Mouse (Mus musculus) neural tube, embryonic 12.5 days (tissue): ENCODE results near the gene Sectm1b. TPM values are rescaled to one million over a fixed set of nuclear protein-coding genes. Genes with fewer than 3 reads are reported as not detected.
"Not testable (repeated sequence)": the region's sequence is repeated elsewhere in the genome, so short reads cannot be mapped to it uniquely, and the experiment has no call there.

ENCODE experiments used
- ATAC-seq: fragments of 200-750 bp; cut with Nextera tagmentation; 2 replicates; pipeline ENCODE4 v1.8.0; 2017; ENCODE audit warnings: low read depth, mild to moderate bottlenecking, moderate TSS enrichment, moderate library complexity; ENCODE audit not compliant: low FRiP score
- H3K27ac ChIP-seq: fragments of 300-500 bp; sonication (generic); 2 replicates; pipeline ENCODE4 v1.5.1; 2016
- H3K27me3 ChIP-seq: fragments of 300-500 bp; sonication (generic); replicated peaks from 2 replicates; pipeline ENCODE4 v1.6.1; 2016; ENCODE audit warnings: mild to moderate bottlenecking
- H3K36me3 ChIP-seq: fragments of 300-500 bp; sonication (generic); 2 replicates; pipeline ENCODE4 v1.6.1; 2016; ENCODE audit warnings: mild to moderate bottlenecking
- H3K4me1 ChIP-seq: fragments of 300-500 bp; sonication (generic); 2 replicates; pipeline ENCODE4 v1.6.1; 2016
- H3K4me2 ChIP-seq: fragments of 300-500 bp; sonication (generic); replicated peaks from 2 replicates; pipeline ENCODE4 v1.6.1; 2016; ENCODE audit warnings: mild to moderate bottlenecking
- H3K4me3 ChIP-seq: fragments of 300-500 bp; sonication (generic); 2 replicates; pipeline ENCODE4 v1.5.1; 2016
- H3K9ac ChIP-seq: fragments of 300-500 bp; sonication (generic); 2 replicates; pipeline ENCODE4 v1.6.1; 2016; ENCODE audit warnings: mild to moderate bottlenecking
- H3K9me3 ChIP-seq: fragments of 300-500 bp; sonication (generic); 2 replicates; pipeline ENCODE4 v1.6.1; 2016; ENCODE audit warnings: mild to moderate bottlenecking
- WGBS: fragments of 180-500 bp; shearing (Covaris S2); methylation state at CpG from one replicate; pipeline ENCODE4 v1.1.7; 2016; 5-methylcytosine and 5-hydroxymethylcytosine counted together
- polyA plus RNA-seq: library from polyadenylated mRNA; unstranded; fragments of >200 nt; fragmentation: Nextera tagmentation; extraction: Ambion mirVana; gene quantifications from 2 replicates; pipeline ENCODE4 v1.2.1, GENCODE M21; 2016

Sectm1b gene
- polyA plus RNA-seq, 1 experiment from 2014 or later = not detected

GRCm38 (mm10) chr11:121089756-121090546, 26.6 kb upstream of the Sectm1b start:
- Histone ChIP-seq H3K4me1 (no peaks in the 10 kb centered on the region), H3K27ac (no peak overlapping the region), H3K4me2 (no peak overlapping the region), H3K4me3 (no peak overlapping the region), H3K27me3 (no peaks in the 10 kb centered on the region), H3K36me3 (no peaks in the 10 kb centered on the region), H3K9ac (no peak overlapping the region), H3K9me3 (no peaks in the 10 kb centered on the region)
- ATAC-seq = no peak
- 89% methylated on average over 2 of the region's 2 CpGs for WGBS

- no peaks in the 10 kb centered on the region for H3K27me3 ChIP-seq
- no peak overlapping the region for H3K4me3 ChIP-seq
- H3K36me3 ChIP-seq = no peaks in the 10 kb centered on the region
- no peak overlapping the region for H3K27ac ChIP-seq
- H3K4me1 ChIP-seq = no peaks in the 10 kb centered on the region
- 89% methylated on average over 6 of the region's 6 CpGs for WGBS
- no peak overlapping the region for H3K4me2 ChIP-seq
- no peak for ATAC-seq
- H3K9me3 ChIP-seq = no peaks in the 10 kb centered on the region
- no peak overlapping the region for H3K9ac ChIP-seq
Observed at GRCm38 (mm10) chr11:121088997-121089396, 25.6 kb upstream of the Sectm1b start.

GRCm38 (mm10) chr11:121086296-121086695, 22.9 kb upstream of the Sectm1b start:
- ATAC-seq = no peak
- Histone ChIP-seq H3K27me3 (no peaks in the 10 kb centered on the region), H3K4me1 (no peaks in the 10 kb centered on the region), H3K36me3 (no peaks in the 10 kb centered on the region), H3K4me2 (no peak overlapping the region), H3K27ac (no peak overlapping the region), H3K9me3 (no peaks in the 10 kb centered on the region), H3K9ac (no peak overlapping the region), H3K4me3 (no peak overlapping the region)
- WGBS = 82% methylated on average over 4 of the region's 4 CpGs

GRCm38 (mm10) chr11:121085181-121085580, 21.8 kb upstream of the Sectm1b start:
- no peak overlapping the region for H3K4me2 ChIP-seq
- H3K9ac ChIP-seq = no peak overlapping the region
- H3K36me3 ChIP-seq = no peaks in the 10 kb centered on the region
- 87% methylated on average over 5 of the region's 5 CpGs for WGBS
- H3K27me3 ChIP-seq = no peaks in the 10 kb centered on the region
- no peaks in the 10 kb centered on the region for H3K4me1 ChIP-seq
- no peak overlapping the region for H3K4me3 ChIP-seq
- H3K27ac ChIP-seq = no peak overlapping the region
- ATAC-seq = no peak
- no peaks in the 10 kb centered on the region for H3K9me3 ChIP-seq

- Histone ChIP-seq H3K27ac (no peak overlapping the region), H3K4me2 (no peak overlapping the region), H3K36me3 (no peaks in the 10 kb centered on the region), H3K4me1 (no peaks in the 10 kb centered on the region), H3K9me3 (no peaks in the 10 kb centered on the region), H3K27me3 (no peaks in the 10 kb centered on the region), H3K9ac (no peak overlapping the region), H3K4me3 (no peak overlapping the region)
- ATAC-seq = no peak
- 87% methylated on average over 6 of the region's 6 CpGs for WGBS
Observed at GRCm38 (mm10) chr11:121082857-121083500, 19.6 kb upstream of the Sectm1b start.

- Histone ChIP-seq H3K27ac (no peak overlapping the region), H3K36me3 (no peaks in the 10 kb centered on the region), H3K4me3 (no peak overlapping the region), H3K4me2 (no peak overlapping the region), H3K9ac (no peak overlapping the region), H3K9me3 (no peaks in the 10 kb centered on the region), H3K27me3 (no peaks in the 10 kb centered on the region), H3K4me1 (no peaks in the 10 kb centered on the region)
- ATAC-seq = no peak
- 88% methylated on average over 3 of the region's 3 CpGs for WGBS
Observed at GRCm38 (mm10) chr11:121082250-121082649, 18.9 kb upstream of the Sectm1b start.

- no peak for ATAC-seq
- no peak within 1 kb of the TSS for H3K4me2 ChIP-seq
- no peaks in the 10 kb centered on the region for H3K9me3 ChIP-seq
Observed at GRCm38 (mm10) chr11:121081120-121081519, 17.8 kb upstream of the Sectm1b start, which contains the start of gene Sectm1a. Gene Sectm1a (minus strand): TSS chr11:121081220.

GRCm38 (mm10) chr11:121080330-121080729, 17.0 kb upstream of the Sectm1b start:
- H3K36me3 ChIP-seq = no peaks in the 10 kb centered on the region
- no peak overlapping the region for H3K4me3 ChIP-seq
- 97% methylated on average over 8 of the region's 8 CpGs for WGBS
- no peaks in the 10 kb centered on the region for H3K9me3 ChIP-seq
- H3K27me3 ChIP-seq = no peaks in the 10 kb centered on the region
- no peaks in the 10 kb centered on the region for H3K4me1 ChIP-seq
- ATAC-seq = no peak
- H3K4me2 ChIP-seq = no peak overlapping the region
- H3K9ac ChIP-seq = no peak overlapping the region
- H3K27ac ChIP-seq = no peak overlapping the region

More at GRCm38 (mm10) chr11:121081120-121081519, 17.8 kb upstream of the Sectm1b start, which contains the start of gene Sectm1a:
- H3K9ac ChIP-seq = no peak within 1 kb of the TSS
- no peak within 1 kb of the TSS for H3K27ac ChIP-seq
- no peaks in the 10 kb centered on the region for H3K4me1 ChIP-seq
- H3K27me3 ChIP-seq = no peaks in the 10 kb centered on the region
- H3K36me3 ChIP-seq = no peaks in the 10 kb centered on the region
- WGBS = 82% methylated on average over 3 of the region's 3 CpGs
- H3K4me3 ChIP-seq = no peak within 1 kb of the TSS

- no peaks in the 10 kb centered on the region for H3K27me3 ChIP-seq
- H3K36me3 ChIP-seq = no peaks in the 10 kb centered on the region
- no peak overlapping the region for H3K27ac ChIP-seq
- no peaks in the 10 kb centered on the region for H3K9me3 ChIP-seq
- H3K9ac ChIP-seq = no peak overlapping the region
- no peak overlapping the region for H3K4me3 ChIP-seq
- H3K4me2 ChIP-seq = no peak overlapping the region
- no peak for ATAC-seq
- 80% methylated on average over 5 of the region's 5 CpGs for WGBS
- no peaks in the 10 kb centered on the region for H3K4me1 ChIP-seq
Observed at GRCm38 (mm10) chr11:121075655-121076054, 12.3 kb upstream of the Sectm1b start.

- not testable (repeated sequence) for ATAC-seq, H3K27ac ChIP-seq
- 96% methylated on average over 12 of the region's 16 CpGs for WGBS
Observed at GRCm38 (mm10) chr11:121069662-121070061, 6.3 kb upstream of the Sectm1b start.

GRCm38 (mm10) chr11:121067895-121068294, 4.5 kb upstream of the Sectm1b start:
- H3K27ac ChIP-seq = no peak overlapping the region
- ATAC-seq = no peak
- no peak overlapping the region for H3K4me2 ChIP-seq
- WGBS = 91% methylated on average over 2 of the region's 2 CpGs
- H3K4me1 ChIP-seq = no peaks in the 10 kb centered on the region
- no peaks in the 10 kb centered on the region for H3K36me3 ChIP-seq
- no peaks in the 10 kb centered on the region for H3K27me3 ChIP-seq
- no peak overlapping the region for H3K9ac ChIP-seq
- no peak overlapping the region for H3K4me3 ChIP-seq
- no peaks in the 10 kb centered on the region for H3K9me3 ChIP-seq

More at GRCm38 (mm10) chr11:121069662-121070061, 6.3 kb upstream of the Sectm1b start:
- H3K4me1 ChIP-seq, H3K4me2 ChIP-seq, H3K4me3 ChIP-seq, H3K36me3 ChIP-seq, H3K27me3 ChIP-seq, H3K9ac ChIP-seq, H3K9me3 ChIP-seq: not testable (repeated sequence)

GRCm38 (mm10) chr11:121064197-121064596, 828 bp upstream of the Sectm1b start:
- Histone ChIP-seq H3K27me3 (no peaks in the 10 kb centered on the region), H3K4me3 (no peak overlapping the region), H3K4me1 (no peaks in the 10 kb centered on the region), H3K9me3 (no peaks in the 10 kb centered on the region), H3K9ac (no peak overlapping the region), H3K36me3 (no peaks in the 10 kb centered on the region), H3K4me2 (no peak overlapping the region), H3K27ac (no peak overlapping the region)
- WGBS = 91% methylated on average over 3 of the region's 3 CpGs
- ATAC-seq = no peak
